Mouse (Mus musculus) frontal cortex, postnatal 10 days (tissue): Measurements from ENCODE around the gene Ccnt2.
"Not testable (repeated sequence)": the region's sequence is repeated elsewhere in the genome, so short reads cannot be mapped to it uniquely, and the experiment has no call there.

Experiments
- DNase-seq, 2 experiments: peaks; one replicate each; pipeline ENCODE4 v3.0.0; 2022; ENCODE audit warnings: low spot score in 2 of 2, mixed read lengths in 1 of 2

The Ccnt2 gene

DNA sequence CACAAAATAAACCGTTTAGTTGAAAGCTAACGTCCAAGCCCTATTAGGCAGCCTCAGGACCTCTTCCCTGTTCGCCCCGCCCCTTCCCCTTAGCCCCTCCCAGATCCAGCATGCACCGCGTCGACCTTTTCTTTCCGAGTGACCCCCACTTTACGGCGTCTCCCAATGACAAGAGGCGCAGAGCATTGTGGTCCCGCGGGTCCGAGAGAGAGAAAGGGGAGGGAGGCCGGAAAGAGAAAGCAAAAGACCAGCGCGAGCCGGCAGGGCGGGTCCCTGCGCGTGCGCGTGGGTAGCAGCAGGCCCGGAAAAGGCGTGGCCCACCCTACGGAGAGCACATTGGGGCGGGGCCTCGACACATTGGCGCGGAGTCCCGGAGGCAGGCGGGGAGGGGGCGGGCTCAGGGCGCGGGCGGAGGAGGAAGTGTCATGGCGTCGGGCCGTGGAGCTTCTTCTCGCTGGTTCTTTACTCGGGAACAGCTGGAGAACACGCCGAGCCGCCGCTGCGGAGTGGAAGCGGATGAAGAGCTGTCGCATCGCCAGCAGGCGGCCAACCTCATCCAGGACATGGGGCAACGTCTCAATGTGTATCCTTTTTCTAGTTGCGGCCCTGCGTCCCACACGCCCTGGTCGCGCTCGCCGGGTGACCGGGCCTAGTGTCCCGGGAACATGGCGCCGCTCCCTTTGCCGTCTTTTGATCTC, at the start of gene Ccnt2:
TSS of gene Ccnt2 (plus strand) at position 362 of the 698 bp plus-strand sequence.
- peak; percentile 99 for DNase-seq

DNA sequence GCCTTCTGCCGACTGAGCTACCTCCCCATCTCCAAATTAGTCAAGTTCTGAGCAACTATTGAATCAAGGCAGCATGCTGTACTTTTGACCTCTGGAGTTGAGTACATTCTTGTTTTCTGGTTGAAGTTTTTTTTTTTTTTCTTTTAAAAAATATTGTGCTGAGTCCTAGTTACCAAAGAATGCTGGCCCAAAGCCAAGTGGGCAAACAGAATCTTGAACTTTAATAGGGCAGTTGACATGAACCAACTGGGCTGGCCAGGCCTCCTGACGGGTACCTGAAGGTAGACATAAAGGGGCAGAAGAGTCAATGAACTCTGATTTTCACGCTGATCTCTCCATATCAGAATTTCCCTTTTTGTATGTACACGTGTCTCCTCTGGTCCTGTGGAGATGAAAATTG, 44.9 kb upstream of the Ccnt2 start, which contains the start of gene Acmsd:
TSS of gene Acmsd (plus strand) at position 318 of the 400 bp plus-strand sequence.
- no peak for DNase-seq

- no peak for DNase-seq
Observed at GRCm38 (mm10) chr1:127731086-127731485, 42.9 kb upstream of the Ccnt2 start.

GRCm38 (mm10) chr1:127732435-127732834, 41.5 kb upstream of the Ccnt2 start:
- DNase-seq = no peak

DNA sequence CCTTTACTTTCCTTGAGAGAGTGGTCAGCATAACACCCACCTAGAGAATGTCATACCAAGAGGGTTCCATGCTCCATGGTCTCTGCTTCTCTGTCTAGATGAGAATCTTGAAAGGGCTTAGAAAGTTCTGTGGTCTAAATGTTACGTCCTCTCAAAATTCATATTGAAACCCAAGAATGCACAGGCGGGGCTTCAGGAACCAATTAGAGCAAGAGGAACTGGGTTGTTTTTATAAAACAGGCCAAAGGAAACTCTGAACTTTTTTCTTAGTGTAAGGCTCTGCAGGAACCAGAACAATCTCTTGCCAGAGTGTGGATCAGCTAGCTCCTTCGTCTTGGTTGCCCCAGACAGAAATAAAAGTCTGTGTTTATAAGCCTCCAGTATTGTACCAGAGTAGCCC, 41.1 kb upstream of the Ccnt2 start:
- no peak for DNase-seq

DNA sequence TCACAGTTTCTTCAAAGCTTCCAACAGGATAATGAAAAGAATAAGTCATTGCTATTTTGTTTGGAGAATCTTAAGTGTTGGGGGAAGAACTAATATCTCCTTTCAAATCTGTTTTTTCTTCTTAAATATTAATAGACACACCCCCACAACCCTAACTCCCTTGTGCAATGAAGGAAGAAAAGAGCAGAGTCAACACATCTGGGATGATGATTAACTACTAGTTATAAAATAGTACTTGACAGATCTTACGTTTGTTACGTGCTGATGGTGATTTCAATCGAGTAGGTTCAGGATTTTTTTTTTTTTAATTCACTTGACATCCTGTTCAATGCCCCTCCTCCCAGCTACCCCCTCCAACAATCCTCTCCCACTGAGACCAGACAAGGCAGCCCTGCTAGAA, 38.6 kb upstream of the Ccnt2 start:
- no peak for DNase-seq

- DNase-seq = no peak
Observed at GRCm38 (mm10) chr1:127750401-127751102, 23.4 kb upstream of the Ccnt2 start.

GRCm38 (mm10) chr1:127755806-127756205, 18.2 kb upstream of the Ccnt2 start:
- no peak for DNase-seq

- no peak for DNase-seq
Observed at GRCm38 (mm10) chr1:127756331-127757163, 17.4 kb upstream of the Ccnt2 start.

GRCm38 (mm10) chr1:127757164-127757545, 16.8 kb upstream of the Ccnt2 start:
- DNase-seq = not testable (repeated sequence)

DNA sequence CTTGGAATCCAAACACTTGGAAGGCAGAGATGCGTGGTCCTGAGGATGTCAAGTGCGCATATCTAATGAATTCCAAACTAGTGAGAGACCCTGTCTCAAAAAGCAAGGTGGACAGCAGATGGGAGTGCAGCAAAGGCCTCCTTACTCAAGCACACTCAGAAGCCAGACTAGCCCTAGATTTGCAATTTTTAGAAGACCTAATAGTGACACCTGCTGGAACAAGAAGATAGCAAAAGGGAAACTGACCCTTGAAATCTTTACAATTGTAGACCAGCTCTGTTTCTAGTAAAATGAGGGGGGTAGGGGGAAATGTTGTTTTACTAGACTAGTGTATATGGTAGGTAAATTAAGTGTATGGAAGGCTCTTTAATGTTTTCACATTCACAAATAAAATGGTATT, 8.5 kb upstream of the Ccnt2 start:
- DNase-seq = no peak

DNA sequence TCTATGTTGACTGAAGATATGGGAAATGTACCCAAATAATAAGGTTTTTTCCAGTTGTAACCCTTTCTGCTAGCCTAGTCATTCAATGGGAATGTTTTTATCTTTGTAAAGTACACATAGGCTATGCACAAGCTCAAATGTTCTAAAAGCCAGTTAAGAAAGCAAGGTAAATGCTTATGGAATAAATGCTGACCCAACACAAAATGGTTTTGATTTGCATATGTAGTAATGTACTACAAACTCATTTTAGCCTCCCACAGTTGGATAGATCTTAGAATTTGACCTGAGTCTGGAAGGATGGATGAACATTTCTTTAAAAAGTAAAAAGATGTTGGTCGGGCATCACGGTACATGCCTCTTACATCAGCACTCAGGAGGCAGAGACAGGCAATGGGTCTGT, 7.2 kb upstream of the Ccnt2 start:
- no peak for DNase-seq

DNA sequence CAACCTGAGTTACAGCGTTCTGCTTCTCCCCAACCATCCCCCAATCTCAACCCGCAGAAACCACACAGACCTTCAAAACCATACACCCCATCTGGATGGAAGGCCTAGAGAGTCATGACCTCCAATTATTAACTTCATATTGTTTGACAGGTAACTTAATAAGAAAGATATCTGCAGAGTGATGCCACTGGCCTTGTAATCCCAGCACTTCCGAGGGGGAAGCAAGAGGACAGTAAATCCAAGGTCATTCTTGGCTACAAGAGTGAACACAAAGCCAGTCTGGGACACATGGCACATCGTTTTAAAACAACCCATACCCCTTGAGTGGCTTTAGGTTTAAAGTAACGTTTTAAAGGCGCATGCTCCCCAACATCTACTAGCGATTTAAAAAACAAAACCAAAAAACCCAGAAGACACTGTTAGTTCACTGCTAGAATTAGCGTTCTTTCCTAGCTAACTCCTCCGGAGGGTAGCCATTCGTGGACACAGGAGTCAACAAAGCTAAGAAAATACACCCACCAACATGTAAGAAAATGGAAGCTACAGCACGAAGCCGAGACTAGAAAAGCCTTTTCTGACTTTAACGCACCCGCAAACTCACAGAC, 664 bp upstream of the Ccnt2 start:
- no peak for DNase-seq

DNA sequence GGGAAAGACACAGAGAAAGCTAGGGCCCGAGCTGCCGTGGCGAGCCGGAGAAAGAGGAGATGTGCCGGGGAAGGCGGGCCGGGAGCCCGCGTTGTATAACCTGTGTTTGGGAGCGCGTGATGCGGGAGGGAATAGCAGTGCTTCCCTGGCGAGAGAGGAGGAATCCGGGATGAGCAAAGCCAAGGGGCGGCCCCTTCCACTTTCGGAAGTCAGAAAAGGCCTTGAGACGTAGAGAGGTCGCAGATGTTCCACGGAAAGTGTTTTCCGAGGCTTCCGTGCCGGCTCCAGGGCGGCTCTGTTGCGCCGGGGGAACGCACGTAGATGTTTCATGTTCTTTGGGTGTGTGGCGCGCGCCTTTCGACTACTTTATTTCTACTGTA, 527 bp downstream of the Ccnt2 start:
- no peak for DNase-seq

- DNase-seq = no peak
Observed at GRCm38 (mm10) chr1:127775206-127775720, 1.3 kb downstream of the Ccnt2 start.

GRCm38 (mm10) chr1:127776246-127776645, 2.3 kb downstream of the Ccnt2 start:
- no peak for DNase-seq

- no peak for DNase-seq
Observed at GRCm38 (mm10) chr1:127778611-127779010, 4.6 kb downstream of the Ccnt2 start.

GRCm38 (mm10) chr1:127780142-127780541, 6.2 kb downstream of the Ccnt2 start:
- DNase-seq = no peak

- no peak for DNase-seq
Observed at GRCm38 (mm10) chr1:127780849-127781248, 6.9 kb downstream of the Ccnt2 start.

GRCm38 (mm10) chr1:127783862-127784261, 9.9 kb downstream of the Ccnt2 start:
- DNase-seq = no peak

DNA sequence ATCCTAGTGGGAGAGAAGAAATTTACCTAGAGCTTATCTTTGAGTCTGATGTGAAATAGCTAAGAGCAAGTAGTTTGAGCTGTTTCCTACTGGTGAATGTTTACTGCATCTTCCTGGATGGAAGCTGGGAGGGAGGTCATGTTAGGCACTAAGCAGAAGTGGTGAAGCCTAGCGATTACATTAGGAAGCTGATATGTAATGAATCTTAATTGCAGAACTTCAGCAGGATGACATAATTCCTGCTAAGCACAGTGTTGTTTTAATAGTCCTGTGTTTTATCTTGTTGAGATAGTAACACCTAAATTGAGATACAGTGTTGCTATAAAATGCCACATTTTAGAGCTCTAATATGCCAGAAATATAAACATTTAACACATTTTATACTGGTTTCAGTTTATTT, 11.9 kb downstream of the Ccnt2 start:
- no peak for DNase-seq

GRCm38 (mm10) chr1:127788943-127789342, 15.0 kb downstream of the Ccnt2 start:
- no peak for DNase-seq
